ENCODE assay signal across 13 mouse cellular contexts in the genomic region with DNA sequence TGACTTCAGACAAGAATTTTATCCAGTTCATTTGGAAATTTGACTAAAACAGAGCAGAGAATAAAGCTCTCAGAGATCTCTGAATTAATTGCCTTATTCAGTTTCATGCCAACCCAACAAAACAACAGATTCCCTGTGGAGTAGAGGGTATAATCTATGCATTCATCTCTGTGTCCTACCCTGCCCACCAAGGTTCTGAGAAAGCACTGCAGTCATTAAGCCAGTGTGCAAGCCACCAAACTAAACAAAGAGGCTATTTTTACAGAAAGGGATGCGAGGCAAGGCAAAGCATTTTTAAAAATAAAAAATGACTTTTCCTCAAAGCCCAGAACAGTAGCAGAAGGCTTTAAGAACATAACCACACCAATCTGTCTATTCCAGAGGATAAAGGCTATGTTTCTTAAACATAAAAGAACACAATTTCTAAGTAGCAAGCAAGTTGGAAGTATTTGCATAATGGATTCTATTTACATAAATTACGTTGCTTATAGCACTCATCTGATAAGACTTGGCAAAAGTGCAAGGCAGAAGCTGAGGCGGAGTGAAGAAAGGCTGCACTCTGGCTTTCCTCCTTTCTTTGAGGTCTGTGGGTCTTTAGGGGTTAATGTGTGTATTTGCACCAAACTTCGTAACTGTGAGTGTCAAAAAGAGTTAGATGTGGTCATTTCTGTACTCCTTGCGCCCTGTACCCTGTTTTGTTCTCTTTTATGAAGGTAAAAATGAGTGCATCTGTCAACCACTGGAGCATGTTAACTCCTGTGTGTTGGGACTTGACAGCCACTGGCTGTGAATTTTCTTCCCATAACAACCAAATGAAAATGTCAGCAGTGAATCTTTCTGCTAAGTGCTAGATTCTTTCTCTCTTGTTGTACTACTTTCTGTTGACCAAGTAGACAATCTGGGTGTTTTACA.
A peak's percentile ranks its signal among the peaks of the same experiment; 100 is the strongest.
DNase-seq lines count a peak whose midpoint lies in the region; ATAC-seq lines count a peak whose summit lies in the region.
"Had no signal": no experiment of that assay in that cellular context is flagged by ENCODE, and none has a peak within 500 bp of the region (broad histone marks: within the 10 kb centered on the region; RNA-seq: fewer than 3 reads in every experiment).

No protein-coding gene starts in this region.

- H3K9me3 ChIP-seq in forebrain, embryonic 14.5 days (replicated peaks; ENCODE audit: control insufficient read depth, low read length): no peaks in the 10 kb centered on the region
- H3K9me3 ChIP-seq in neural tube, embryonic 14.5 days (ENCODE audit: control insufficient read depth, low read length): no peaks in the 10 kb centered on the region
- H3K9me3 ChIP-seq: limb, embryonic 15.5 days had no signal

- no peak overlapping the region for H3K4me3 ChIP-seq in forebrain, embryonic 14.5 days (ENCODE audit: low read depth, low read length)
- no peak overlapping the region for H3K4me3 ChIP-seq in neural tube, embryonic 14.5 days (ENCODE audit: low read depth, low read length)
- H3K4me3 ChIP-seq: limb, embryonic 15.5 days had no signal

- H3K4me1 ChIP-seq in forebrain, embryonic 14.5 days (ENCODE audit: control insufficient read depth, insufficient read depth, low read length): peaks cover 9% of the 10 kb centered on the region
- H3K4me1 ChIP-seq in neural tube, embryonic 14.5 days (ENCODE audit: control insufficient read depth, insufficient read depth, low read length): peaks cover 6% of the 10 kb centered on the region; the same call in 1 of the 2 replicates
- H3K4me1 ChIP-seq: limb, embryonic 15.5 days had no signal

- 16% methylated on average over 5 of the region's 5 CpGs for WGBS in forebrain, embryonic 14.5 days
- 27% methylated on average over 5 of the region's 5 CpGs for WGBS in neural tube, embryonic 14.5 days

- no peak overlapping the region for H3K9ac ChIP-seq in forebrain, embryonic 14.5 days (ENCODE audit: low read length)
- no peak overlapping the region for H3K9ac ChIP-seq in neural tube, embryonic 14.5 days (replicated peaks; ENCODE audit: low read depth, low read length)
- H3K9ac ChIP-seq: limb, embryonic 15.5 days had no signal

- no peak overlapping the region for H3K4me2 ChIP-seq in forebrain, embryonic 14.5 days (ENCODE audit: low read length)
- no peak overlapping the region for H3K4me2 ChIP-seq in neural tube, embryonic 14.5 days (ENCODE audit: low read depth, low read length)
- H3K4me2 ChIP-seq: limb, embryonic 15.5 days had no signal

- H3K27ac ChIP-seq in forebrain, embryonic 14.5 days (ENCODE audit: low read depth, low read length): peak overlapping the region; percentile 59
- H3K27ac ChIP-seq in neural tube, embryonic 14.5 days (ENCODE audit: low read depth, low read length): no peak overlapping the region
- H3K27ac ChIP-seq: limb, embryonic 15.5 days had no signal

- H3K36me3 ChIP-seq in forebrain, embryonic 14.5 days (ENCODE audit: control insufficient read depth, insufficient read depth, low read length): no peaks in the 10 kb centered on the region
- no peaks in the 10 kb centered on the region for H3K36me3 ChIP-seq in neural tube, embryonic 14.5 days (ENCODE audit: control insufficient read depth, insufficient read depth, low read length)
- H3K36me3 ChIP-seq: limb, embryonic 15.5 days had no signal

- intact Hi-C loops in left cerebral cortex, postnatal 4 days (cut with DNase I): no loop called here

- no peaks in the 10 kb centered on the region for H3K27me3 ChIP-seq in forebrain, embryonic 14.5 days (replicated peaks; ENCODE audit: control insufficient read depth, insufficient read depth, low read length)
- H3K27me3 ChIP-seq in neural tube, embryonic 14.5 days (ENCODE audit: control insufficient read depth, insufficient read depth, low read length): no peaks in the 10 kb centered on the region
- H3K27me3 ChIP-seq: limb, embryonic 15.5 days had no signal

- peak; percentile 23 for DNase-seq in left cerebral cortex, adult 11 months (ENCODE audit: low spot score)
- no peak for DNase-seq in left cerebral cortex, postnatal 4 days
- DNase-seq in forebrain, embryonic 14.5 days (ENCODE audit: low spot score): peak; percentile 84
- DNase-seq in layer of hippocampus, adult 9-11 months: peak; percentile 31
- no peak for DNase-seq in kidney, adult 8-10 months
- DNase-seq in lung, postnatal 14 days: no peak
- DNase-seq: cerebellum, postnatal 36 days; gastrocnemius, postnatal 36 days; thymus, postnatal 14 days had no signal

- ATAC-seq in forebrain, embryonic 14.5 days: peak; percentile 90
- peak; percentile 82 for ATAC-seq in neural tube, embryonic 14.5 days (ENCODE audit: low read depth)
- ATAC-seq: CD4-positive, CD25-positive, alpha-beta regulatory T cell, adult 4 months; intestine, postnatal 0 days had no signal

Comparison
In these comparisons a context has a peak if more than half of its experiments do, and no peak if none do; other contexts are left out.
1. DNase-seq: peak in left cerebral cortex, adult 11 months (single experiment), forebrain, embryonic 14.5 days (single experiment) and layer of hippocampus, adult 9-11 months (single experiment); none in left cerebral cortex, postnatal 4 days (single experiment), kidney, adult 8-10 months (0 of 2) and lung, postnatal 14 days (single experiment).